Comparison of ENCODE assay signal across 18 mouse cellular contexts in the genomic region with DNA sequence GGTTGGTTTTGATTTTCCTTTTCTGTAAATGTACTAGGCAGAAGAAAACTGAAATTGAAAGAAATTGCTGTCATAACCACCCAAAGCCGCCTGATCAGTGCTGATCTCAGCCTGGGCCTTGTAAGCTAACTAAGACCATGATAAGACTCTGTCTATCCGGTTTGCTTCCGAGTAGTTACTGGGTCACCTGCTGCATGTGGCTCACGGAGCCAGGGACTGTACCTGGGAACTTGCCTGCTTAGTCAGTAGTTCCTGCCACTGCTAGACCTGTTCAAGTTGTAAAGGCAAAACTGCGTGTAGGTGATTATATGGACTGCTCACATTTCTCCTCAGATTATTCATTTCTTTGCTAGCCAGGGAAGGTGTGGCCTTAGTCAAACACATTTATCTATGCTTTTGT. TPM values are rescaled to one million over a fixed set of nuclear protein-coding genes. Genes with fewer than 3 reads are reported as not detected.
DNase-seq lines count a peak whose midpoint lies in the region; TF ChIP-seq lines count a peak whose summit lies in the region.
"Had no signal": no experiment of that assay in that cellular context is flagged by ENCODE, and none has a peak within 500 bp of the region (broad histone marks: within the 10 kb centered on the region; RNA-seq: fewer than 3 reads in every experiment).

No protein-coding gene starts in this region.

- no peaks in the 10 kb centered on the region for H3K4me1 ChIP-seq in kidney, adult 2 months (ENCODE audit: control insufficient read depth, insufficient read depth, low read length)
- H3K4me1 ChIP-seq in spleen, adult 2 months (ENCODE audit: control insufficient read depth, insufficient read depth, insufficient read length): peaks cover 2% of the 10 kb centered on the region
- H3K4me1 ChIP-seq in olfactory bulb, adult 2 months (ENCODE audit: control insufficient read depth, insufficient read depth, low read length): peaks cover 3% of the 10 kb centered on the region; the same call in 1 of the 2 replicates
- H3K4me1 ChIP-seq: forebrain, embryonic 12.5 days; heart, embryonic 12.5 days; hindbrain, embryonic 10.5 days had no signal

- no peak for DNase-seq in kidney, adult 2 months
- DNase-seq in kidney, adult 9 months: no peak
- no peak for DNase-seq in spleen, adult 2 months (ENCODE audit: low read depth in 1 of 2, low spot score in 2 of 2)
- no peak for DNase-seq in spleen, postnatal 14 days (ENCODE audit: low spot score in 2 of 2)
- DNase-seq in induced T-regulatory cell, adult 2 months (ENCODE audit: low read depth): peak; percentile 21
- no peak for DNase-seq in c-Kit-positive CD71-positive TER-119-positive erythroid progenitor cells, embryonic 14.5 days (ENCODE audit: low spot score)
- no peak for DNase-seq in right cerebral cortex, postnatal 10 days (ENCODE audit: low spot score in 2 of 2)
- DNase-seq: adrenal gland, adult 2 months; adrenal gland, postnatal 25 days; cerebellum, adult 8-10 months; cerebellum, postnatal 25 days; gastrocnemius, postnatal 25 days had no signal

- no peaks in the 10 kb centered on the region for H3K27me3 ChIP-seq in kidney, adult 2 months (replicated peaks; ENCODE audit: control insufficient read depth, insufficient read depth, low read length)
- H3K27me3 ChIP-seq in spleen, adult 2 months (ENCODE audit: control insufficient read depth, insufficient read depth, low read length): no peaks in the 10 kb centered on the region
- H3K27me3 ChIP-seq: embryonic facial prominence, embryonic 13.5 days; forebrain, embryonic 12.5 days; heart, embryonic 12.5 days had no signal

- no peak overlapping the region for H3K27ac ChIP-seq in kidney, adult 2 months (ENCODE audit: insufficient read depth, low read depth, low read length)
- H3K27ac ChIP-seq in spleen, adult 2 months (ENCODE audit: insufficient read depth, low read length): no peak overlapping the region
- H3K27ac ChIP-seq in olfactory bulb, adult 2 months (ENCODE audit: insufficient read depth, low read depth, low read length): peak overlapping the region; percentile 23; the same call in 1 of the 2 replicates
- H3K27ac ChIP-seq: embryonic facial prominence, embryonic 13.5 days; forebrain, embryonic 12.5 days; hindbrain, embryonic 10.5 days; hindbrain, embryonic 14.5 days had no signal

- 0 out of 2 replicates have a peak overlapping the region, but pooled peaks have one; percentile 7 for H3K4me3 ChIP-seq in kidney, adult 2 months (ENCODE audit: insufficient read depth, low read depth, low read length)
- peak overlapping the region; percentile 13; the same call in 1 of the 2 replicates for H3K4me3 ChIP-seq in spleen, adult 2 months (ENCODE audit: extremely low read depth, insufficient read depth, insufficient read length)
- no peak overlapping the region for H3K4me3 ChIP-seq in olfactory bulb, adult 2 months (ENCODE audit: insufficient read depth, low read depth, low read length)
- H3K4me3 ChIP-seq: embryonic facial prominence, embryonic 13.5 days; forebrain, embryonic 12.5 days; heart, embryonic 12.5 days; hindbrain, embryonic 10.5 days had no signal

- WGBS in kidney, adult 2 months: 95% methylated on average over 5 of the region's 5 CpGs
- WGBS in spleen, adult 2 months: 84% methylated on average over 5 of the region's 5 CpGs
- WGBS in olfactory bulb, adult 2 months: 94% methylated on average over 5 of the region's 5 CpGs

- TF ChIP-seq CTCF in kidney, adult 2 months (conservative IDR thresholded peaks at IDR 0.05; ENCODE audit: insufficient read depth, insufficient read length, low read depth, low read length): no peak
- no peak for TF ChIP-seq CTCF in spleen, adult 2 months (IDR thresholded peaks at IDR 0.05; ENCODE audit: extremely low read depth, insufficient read depth, insufficient read length, insufficient replicate concordance)
- TF ChIP-seq CTCF in olfactory bulb, adult 2 months (IDR thresholded peaks at IDR 0.05; ENCODE audit: insufficient read depth, low read depth, low read length): no peak

- H3K36me3 ChIP-seq in kidney, adult 2 months (ENCODE audit: control insufficient read depth, insufficient read depth, low read length): no peaks in the 10 kb centered on the region
- no peaks in the 10 kb centered on the region for H3K36me3 ChIP-seq in spleen, adult 2 months (ENCODE audit: control insufficient read depth, insufficient read depth, low read length)
- H3K36me3 ChIP-seq: embryonic facial prominence, embryonic 13.5 days; forebrain, embryonic 12.5 days; heart, embryonic 12.5 days; hindbrain, embryonic 10.5 days had no signal

- TF ChIP-seq POLR2A in kidney, adult 2 months (IDR thresholded peaks at IDR 0.05; ENCODE audit: low read depth, low read length): no peak
- TF ChIP-seq POLR2A in spleen, adult 2 months (IDR thresholded peaks at IDR 0.05; ENCODE audit: low read depth, low read length): no peak
- TF ChIP-seq POLR2A in olfactory bulb, adult 2 months (IDR thresholded peaks at IDR 0.05; ENCODE audit: insufficient read depth, low read depth, low read length): no peak

RNA-seq across cellular contexts. Expression of gene Gbe1, which starts 21.1 kb away (rescaled TPM):
- polyA plus RNA-seq in kidney, adult 2 months (2012; rRNA removed): 24.4 and 27.3 TPM in 2 replicates
- 4.4 and 5.1 TPM in 2 replicates for polyA plus RNA-seq in spleen, adult 2 months (2012; rRNA removed)
- not detected in 2 replicates for polyA plus RNA-seq in olfactory bulb, adult 2 months (2012; ENCODE audit: insufficient read depth, insufficient read length, low replicate concordance, missing spikeins)
